Mouse (Mus musculus) forebrain, embryonic 14.5 days (tissue): ENCODE results near the gene Gstm7. TPM values are rescaled to one million over a fixed set of nuclear protein-coding genes. Genes with fewer than 3 reads are reported as not detected.

Experiments used
- ATAC-seq: fragments of 200-750 bp; cut with Nextera tagmentation; 2 replicates; pipeline ENCODE4 v1.8.0; 2017; ENCODE audit warnings: mild to moderate bottlenecking, moderate library complexity
- DNase-seq: peaks from one replicate; pipeline ENCODE4 v3.0.0-alpha.2; 2015; ENCODE audit warnings: low spot score
- H3K27ac ChIP-seq: fragments of 300-500 bp; sonication (generic); 2 replicates; pipeline ENCODE4 v1.5.1; 2014; ENCODE audit warnings: low read depth, mild to moderate bottlenecking, control low read depth, low read length, moderate library complexity
- H3K27me3 ChIP-seq: fragments of 300-500 bp; sonication (generic); replicated peaks from 2 replicates; pipeline ENCODE4 v1.6.1; 2014; ENCODE audit warnings: low read length, control low read depth, mixed read lengths; ENCODE audit not compliant: control insufficient read depth, insufficient read depth
- H3K36me3 ChIP-seq: fragments of 300-500 bp; sonication (generic); 2 replicates; pipeline ENCODE4 v1.6.1; 2014; ENCODE audit warnings: low read length, control low read depth; ENCODE audit not compliant: control insufficient read depth, insufficient read depth
- H3K4me1 ChIP-seq: fragments of 300-500 bp; sonication (generic); 2 replicates; pipeline ENCODE4 v1.6.1; 2014; ENCODE audit warnings: antibody characterized with exemption, low read length, control low read depth; ENCODE audit not compliant: control insufficient read depth, insufficient read depth
- H3K4me2 ChIP-seq: fragments of 300-500 bp; sonication (generic); 2 replicates; pipeline ENCODE4 v1.6.1; 2014; ENCODE audit warnings: mild to moderate bottlenecking, control low read depth, low read length
- H3K4me3 ChIP-seq: fragments of 300-500 bp; sonication (generic); 2 replicates; pipeline ENCODE4 v1.5.1; 2014; ENCODE audit warnings: low read depth, low read length, control low read depth
- H3K9ac ChIP-seq: fragments of 300-500 bp; sonication (generic); 2 replicates; pipeline ENCODE4 v1.6.1; 2014; ENCODE audit warnings: mild to moderate bottlenecking, low read length, control low read depth, moderate library complexity
- H3K9me3 ChIP-seq: fragments of 300-500 bp; sonication (generic); replicated peaks from 2 replicates; pipeline ENCODE4 v1.6.1; 2016; ENCODE audit warnings: low read length, control low read depth, mixed read lengths; ENCODE audit not compliant: control insufficient read depth
- WGBS: fragments of 180-500 bp; shearing (Covaris S2); extraction: QIAGEN DNeasy Blood & Tissue Kit; methylation state at CpG from one replicate; pipeline ENCODE4 v1.1.7; 2014; 5-methylcytosine and 5-hydroxymethylcytosine counted together
- polyA plus RNA-seq: library from polyadenylated mRNA; unstranded; fragments of >200 nt; fragmentation: Nextera tagmentation; extraction: Ambion mirVana; gene quantifications from 2 replicates; pipeline ENCODE4 v1.2.1, GENCODE M21; 2014

Gene Gstm7
- polyA plus RNA-seq, 1 experiment from 2014 or later = 102 TPM

GRCm38 (mm10) chr3:107941261-107941660 is 9.6 kb upstream of the Gstm7 start:
- no peak overlapping the region for H3K4me2 ChIP-seq
- DNase-seq (no peak), ATAC-seq (no peak)
- H3K9me3 ChIP-seq = no peaks in the 10 kb centered on the region
- no peak overlapping the region for H3K4me3 ChIP-seq
- H3K36me3 ChIP-seq = no peaks in the 10 kb centered on the region
- no peaks in the 10 kb centered on the region for H3K27me3 ChIP-seq
- 0 out of 2 replicates have a peak, but pooled peaks cover 4% of the 10 kb centered on the region for H3K4me1 ChIP-seq
- no peak overlapping the region for H3K9ac ChIP-seq
- H3K27ac ChIP-seq = no peak overlapping the region
- 74% methylated on average over 4 of the region's 4 CpGs for WGBS

GRCm38 (mm10) chr3:107940524-107940923 is 8.9 kb upstream of the Gstm7 start:
- no peak overlapping the region for H3K9ac ChIP-seq
- no peak overlapping the region for H3K27ac ChIP-seq
- H3K27me3 ChIP-seq = no peaks in the 10 kb centered on the region
- DNase-seq (no peak), ATAC-seq (no peak)
- no peak overlapping the region for H3K4me3 ChIP-seq
- H3K9me3 ChIP-seq = no peaks in the 10 kb centered on the region
- H3K4me1 ChIP-seq = 0 out of 2 replicates have a peak, but pooled peaks cover 4% of the 10 kb centered on the region
- 86% methylated on average over 7 of the region's 7 CpGs for WGBS
- no peak overlapping the region for H3K4me2 ChIP-seq
- no peaks in the 10 kb centered on the region for H3K36me3 ChIP-seq

- H3K27me3 ChIP-seq = no peaks in the 10 kb centered on the region
- H3K9ac ChIP-seq = no peak overlapping the region
- DNase-seq (no peak), ATAC-seq (no peak)
- WGBS = 74% methylated on average over 4 of the region's 4 CpGs
- H3K4me3 ChIP-seq = no peak overlapping the region
- H3K27ac ChIP-seq = no peak overlapping the region
- H3K4me1 ChIP-seq = 0 out of 2 replicates have a peak, but pooled peaks cover 4% of the 10 kb centered on the region
- no peaks in the 10 kb centered on the region for H3K36me3 ChIP-seq
- no peaks in the 10 kb centered on the region for H3K9me3 ChIP-seq
- no peak overlapping the region for H3K4me2 ChIP-seq
Measured at GRCm38 (mm10) chr3:107939830-107940229, 8.2 kb upstream of the Gstm7 start.

- no peak for ATAC-seq
- H3K4me1 ChIP-seq = 0 out of 2 replicates have a peak, but pooled peaks cover 4% of the 10 kb centered on the region
- no peaks in the 10 kb centered on the region for H3K27me3 ChIP-seq
- no peak overlapping the region for H3K4me2 ChIP-seq
- peak; percentile 40 for DNase-seq
- no peaks in the 10 kb centered on the region for H3K36me3 ChIP-seq
- no peak overlapping the region for H3K27ac ChIP-seq
- no peak overlapping the region for H3K4me3 ChIP-seq
- H3K9me3 ChIP-seq = no peaks in the 10 kb centered on the region
- 54% methylated on average over 3 of the region's 3 CpGs for WGBS
- no peak overlapping the region for H3K9ac ChIP-seq
Measured at GRCm38 (mm10) chr3:107939403-107939802, 7.8 kb upstream of the Gstm7 start.

GRCm38 (mm10) chr3:107935888-107936287 is 4.3 kb upstream of the Gstm7 start:
- WGBS = 61% methylated on average over 3 of the region's 3 CpGs
- DNase-seq (no peak), ATAC-seq (no peak)
- H3K27ac ChIP-seq = no peak overlapping the region
- H3K9me3 ChIP-seq = no peaks in the 10 kb centered on the region
- 0 out of 2 replicates have a peak, but pooled peaks cover 2% of the 10 kb centered on the region for H3K4me1 ChIP-seq
- no peak overlapping the region for H3K4me2 ChIP-seq
- no peaks in the 10 kb centered on the region for H3K27me3 ChIP-seq
- H3K9ac ChIP-seq = no peak overlapping the region
- H3K36me3 ChIP-seq = no peaks in the 10 kb centered on the region
- no peak overlapping the region for H3K4me3 ChIP-seq

- H3K36me3 ChIP-seq = no peaks in the 10 kb centered on the region
Measured at GRCm38 (mm10) chr3:107935268-107935667, 3.7 kb upstream of the Gstm7 start.

GRCm38 (mm10) chr3:107932128-107932527 is 511 bp upstream of the Gstm7 start:
- H3K27me3 ChIP-seq = no peaks in the 10 kb centered on the region
- DNase-seq (no peak), ATAC-seq (peak; percentile 11; the same call in 1 of the 2 replicates)
- no peak overlapping the region for H3K9ac ChIP-seq
- no peak overlapping the region for H3K4me2 ChIP-seq
- WGBS = 74% methylated on average over 6 of the region's 6 CpGs
- no peak overlapping the region for H3K4me3 ChIP-seq
- no peaks in the 10 kb centered on the region for H3K36me3 ChIP-seq
- 0 out of 2 replicates have a peak, but pooled peaks cover 3% of the 10 kb centered on the region for H3K4me1 ChIP-seq
- H3K27ac ChIP-seq = 0 out of 2 replicates have a peak overlapping the region, but pooled peaks have one; percentile 81
- H3K9me3 ChIP-seq = no peaks in the 10 kb centered on the region

More at GRCm38 (mm10) chr3:107935268-107935667, 3.7 kb upstream of the Gstm7 start:
- Histone ChIP-seq H3K27me3 (no peaks in the 10 kb centered on the region), H3K4me3 (no peak overlapping the region), H3K27ac (no peak overlapping the region), H3K9ac (no peak overlapping the region), H3K4me2 (no peak overlapping the region), H3K9me3 (no peaks in the 10 kb centered on the region), H3K4me1 (0 out of 2 replicates have a peak, but pooled peaks cover 3% of the 10 kb centered on the region)
- no peak for ATAC-seq
- DNase-seq = no peak
- WGBS = 88% methylated on average over 3 of the region's 3 CpGs

- DNase-seq (no peak), ATAC-seq (no peak)
- Histone ChIP-seq H3K4me1 (0 out of 2 replicates have a peak, but pooled peaks cover 3% of the 10 kb centered on the region), H3K36me3 (no peaks in the 10 kb centered on the region), H3K27ac (peak overlapping the region; percentile 81), H3K9me3 (no peaks in the 10 kb centered on the region), H3K27me3 (no peaks in the 10 kb centered on the region), H3K9ac (peak overlapping the region; percentile 58), H3K4me3 (peak overlapping the region; percentile 29), H3K4me2 (peak overlapping the region; percentile 49)
- WGBS = 44% methylated on average over 2 of the region's 2 CpGs
Measured at GRCm38 (mm10) chr3:107931134-107931533, 483 bp downstream of the Gstm7 start.

GRCm38 (mm10) chr3:107929731-107930130 is 1.9 kb downstream of the Gstm7 start:
- Histone ChIP-seq H3K4me3 (no peak overlapping the region), H3K4me1 (0 out of 2 replicates have a peak, but pooled peaks cover 3% of the 10 kb centered on the region), H3K4me2 (no peak overlapping the region), H3K36me3 (no peaks in the 10 kb centered on the region), H3K27me3 (no peaks in the 10 kb centered on the region), H3K9ac (no peak overlapping the region), H3K27ac (no peak overlapping the region), H3K9me3 (no peaks in the 10 kb centered on the region)
- DNase-seq (no peak), ATAC-seq (no peak)
- whole genome bisulfite sequencing = 87% methylated on average over 4 of the region's 4 CpGs
